Comparison of ENCODE assay signal across 9 mouse cellular contexts in genomic region chr9:35335888-35336700, GRCm38 (mm10).
A peak's percentile ranks its signal among the peaks of the same experiment; 100 is the strongest.
DNase-seq lines count a peak whose midpoint lies in the region; ATAC-seq and TF ChIP-seq lines count a peak whose summit lies in the region.
"Had no signal": no experiment of that assay in that cellular context is flagged by ENCODE, and none has a peak within 500 bp of the region (broad histone marks: within the 10 kb centered on the region; RNA-seq: fewer than 3 reads in every experiment).

No protein-coding gene starts in this region.

- H3K36me3 ChIP-seq in forebrain, embryonic 11.5 days (ENCODE audit: control insufficient read depth, insufficient read depth, low read length), result no peaks in the 10 kb centered on the region
- H3K36me3 ChIP-seq in limb, embryonic 14.5 days (ENCODE audit: control insufficient read depth, insufficient read depth, low read length), result no peaks in the 10 kb centered on the region

- DNase-seq in gastrocnemius, adult 2 months, result peak; percentile 38
- no peak for DNase-seq in gastrocnemius, postnatal 10 days
- DNase-seq in Patski (ENCODE audit: low read depth, low spot score), result peak; percentile 73
- no peak for DNase-seq in forebrain, embryonic 11.5 days (ENCODE audit: low spot score)
- DNase-seq in limb, embryonic 14.5 days (ENCODE audit: low spot score), result peak; percentile 94
- peak; percentile 2 for DNase-seq in yolk sac, embryonic 10.5 days (ENCODE audit: low spot score)
- no peak for DNase-seq in left cerebral cortex, postnatal 14 days (ENCODE audit: low spot score in 2 of 2)

- no peak overlapping the region for H3K4me2 ChIP-seq in forebrain, embryonic 11.5 days (ENCODE audit: low read depth, low read length, severe bottlenecking)
- 0 out of 2 replicates have a peak overlapping the region, but pooled peaks have one; percentile 5 for H3K4me2 ChIP-seq in limb, embryonic 14.5 days (replicated peaks; ENCODE audit: low read depth, low read length, severe bottlenecking)

- intact Hi-C loops in gastrocnemius, adult 2 months (cut with DNase I), result no loop called here
- intact Hi-C loops in left cerebral cortex, postnatal 14 days (cut with DNase I), result no loop called here

- CTCF ChIA-PET in Patski (lab: Charles Lee), result interaction anchor here (1.0 to 1.7 kb wide), 3 partner anchors 12 to 198 kb away, joined by 3 to 6 read pairs (median 3); no protein-coding TSS in a partner anchor

- H3K27ac ChIP-seq in gastrocnemius, adult 2 months, result no peak overlapping the region
- 0 out of 2 replicates have a peak overlapping the region, but pooled peaks have one; percentile 7 for H3K27ac ChIP-seq in forebrain, embryonic 11.5 days (ENCODE audit: low read depth, low read length)
- peak overlapping the region; percentile 76 for H3K27ac ChIP-seq in limb, embryonic 14.5 days (replicated peaks; ENCODE audit: low read depth, low read length)

- no peaks in the 10 kb centered on the region for H3K9me3 ChIP-seq in forebrain, embryonic 11.5 days (ENCODE audit: control insufficient read depth, low read length)
- H3K9me3 ChIP-seq in limb, embryonic 14.5 days (ENCODE audit: control insufficient read depth, low read length), result no peaks in the 10 kb centered on the region
- H3K9me3 ChIP-seq: megakaryocyte, embryonic 14.5 days had no signal

- peaks cover 14% of the 10 kb centered on the region for H3K4me1 ChIP-seq in forebrain, embryonic 11.5 days (replicated peaks; ENCODE audit: control insufficient read depth, insufficient read depth, low read length)
- peaks cover 91% of the 10 kb centered on the region for H3K4me1 ChIP-seq in limb, embryonic 14.5 days (ENCODE audit: control insufficient read depth, insufficient read depth, low read length)
- H3K4me1 ChIP-seq: megakaryocyte, embryonic 14.5 days had no signal

- 60% methylated on average over 15 of the region's 15 CpGs for WGBS in forebrain, embryonic 11.5 days
- WGBS in limb, embryonic 14.5 days, result 37% methylated on average over 15 of the region's 15 CpGs

- TF ChIP-seq CTCF in gastrocnemius, adult 2 months (IDR thresholded peaks at IDR 0.05), result no peak
- TF ChIP-seq CTCF in Patski (IDR thresholded peaks at IDR 0.05), result no peak

- no peaks in the 10 kb centered on the region for H3K27me3 ChIP-seq in Patski
- peaks cover 24% of the 10 kb centered on the region; the same call in 1 of the 2 replicates for H3K27me3 ChIP-seq in forebrain, embryonic 11.5 days (ENCODE audit: control insufficient read depth, insufficient read depth, low read length)
- H3K27me3 ChIP-seq in limb, embryonic 14.5 days (ENCODE audit: control insufficient read depth, insufficient read depth, low read length), result no peaks in the 10 kb centered on the region

- H3K9ac ChIP-seq in forebrain, embryonic 11.5 days (ENCODE audit: low read length), result no peak overlapping the region
- H3K9ac ChIP-seq in limb, embryonic 14.5 days (ENCODE audit: low read depth, low read length, severe bottlenecking), result no peak overlapping the region

- ATAC-seq in Patski, result peak; percentile 79
- no peak for ATAC-seq in forebrain, embryonic 11.5 days (replicated peaks; ENCODE audit: low FRiP score)
- peak; percentile 61 for ATAC-seq in limb, embryonic 14.5 days (ENCODE audit: low FRiP score, low read depth)
- no peak for ATAC-seq in frontal cortex, adult (ENCODE audit: low TSS enrichment)

- no peak for TF ChIP-seq POLR2A in limb, embryonic 14.5 days (IDR thresholded peaks at IDR 0.05; ENCODE audit: borderline replicate concordance, extremely low read depth, insufficient read depth, insufficient read length)

- no peak overlapping the region for H3K4me3 ChIP-seq in gastrocnemius, adult 2 months
- no peak overlapping the region for H3K4me3 ChIP-seq in forebrain, embryonic 11.5 days (ENCODE audit: low read depth, low read length)
- no peak overlapping the region for H3K4me3 ChIP-seq in limb, embryonic 14.5 days (replicated peaks; ENCODE audit: low read length)
- H3K4me3 ChIP-seq: megakaryocyte, embryonic 14.5 days had no signal

- POLR2A ChIA-PET in Patski (lab: Charles Lee), result interaction anchor here (0.8 kb wide), 1 partner anchor 25 kb away, joined by 3 read pairs; no protein-coding TSS in a partner anchor

- in situ Hi-C loops in Patski (cut with MboI; ENCODE audit: low pct_unique_long_range_greater_than_20kb), result no loop called here

Comparison
In these comparisons a context has a peak if more than half of its experiments do, and no peak if none do; other contexts are left out.
1. DNase-seq: peak in gastrocnemius, adult 2 months (single experiment), Patski (single experiment), limb, embryonic 14.5 days (single experiment) and yolk sac, embryonic 10.5 days (single experiment); none in gastrocnemius, postnatal 10 days (single experiment), forebrain, embryonic 11.5 days (single experiment) and left cerebral cortex, postnatal 14 days (0 of 2).
2. ATAC-seq: peak in Patski (single experiment) and limb, embryonic 14.5 days (single experiment); none in forebrain, embryonic 11.5 days (single experiment) and frontal cortex, adult (single experiment).